In genomic region chr15:84525222-84525883, GRCm38 (mm10) we compare ENCODE assay signal across 18 mouse cellular contexts. TPM values are rescaled to one million over a fixed set of nuclear protein-coding genes. Genes with fewer than 3 reads are reported as not detected.
DNase-seq lines count a peak whose midpoint lies in the region; ATAC-seq and TF ChIP-seq lines count a peak whose summit lies in the region.
"Had no signal": no experiment of that assay in that cellular context is flagged by ENCODE, and none has a peak within 500 bp of the region (broad histone marks: within the 10 kb centered on the region; RNA-seq: fewer than 3 reads in every experiment).

No protein-coding gene starts in this region.

- DNase-seq in forebrain, embryonic 11.5 days (ENCODE audit: low spot score) = no peak
- DNase-seq in forebrain, postnatal 0 days = no peak
- DNase-seq in left cerebral cortex, postnatal 4 days = peak; percentile 24
- no peak for DNase-seq in left cerebral cortex, postnatal 36 days (ENCODE audit: low spot score in 2 of 2)
- no peak for DNase-seq in spleen, adult 2 months (ENCODE audit: low read depth in 1 of 2, low spot score in 2 of 2)
- no peak for DNase-seq in spleen, postnatal 10 days (ENCODE audit: low spot score in 2 of 2)
- DNase-seq in retina, postnatal 1 day = peak; percentile 93
- no peak for DNase-seq in kidney, adult 9 months
- DNase-seq: adrenal gland, adult 8-10 months; cerebellum, adult 9-10 months; gastrocnemius, adult 2 months; heart, postnatal 36 days; kidney, adult 11 months; kidney, postnatal 4 days had no signal

- no peak overlapping the region for H3K27ac ChIP-seq in forebrain, embryonic 11.5 days (ENCODE audit: low read depth, low read length)
- no peak overlapping the region for H3K27ac ChIP-seq in forebrain, postnatal 0 days (ENCODE audit: low read depth, low read length)
- H3K27ac ChIP-seq in spleen, adult 2 months (ENCODE audit: insufficient read depth, low read length) = no peak overlapping the region
- H3K27ac ChIP-seq: gastrocnemius, adult 2 months; limb, embryonic 15.5 days; liver, embryonic 15.5 days; macrophage had no signal

- WGBS in forebrain, embryonic 11.5 days = 52% methylated on average over 5 of the region's 5 CpGs
- WGBS in forebrain, postnatal 0 days = 46% methylated on average over 5 of the region's 5 CpGs
- 80% methylated on average over 5 of the region's 5 CpGs for WGBS in spleen, adult 2 months

- H3K36me3 ChIP-seq in forebrain, embryonic 11.5 days (ENCODE audit: control insufficient read depth, insufficient read depth, low read length) = no peaks in the 10 kb centered on the region
- H3K36me3 ChIP-seq in forebrain, postnatal 0 days (ENCODE audit: insufficient read depth) = no peaks in the 10 kb centered on the region
- H3K36me3 ChIP-seq in spleen, adult 2 months (ENCODE audit: control insufficient read depth, insufficient read depth, low read length) = no peaks in the 10 kb centered on the region
- H3K36me3 ChIP-seq: limb, embryonic 15.5 days; liver, embryonic 15.5 days had no signal

- ATAC-seq in forebrain, embryonic 11.5 days (replicated peaks; ENCODE audit: low FRiP score) = 0 out of 2 replicates have a peak, but pooled peaks have one; percentile 36
- ATAC-seq in forebrain, postnatal 0 days = no peak

- H3K4me1 ChIP-seq in forebrain, embryonic 11.5 days (replicated peaks; ENCODE audit: control insufficient read depth, insufficient read depth, low read length) = no peaks in the 10 kb centered on the region
- no peaks in the 10 kb centered on the region for H3K4me1 ChIP-seq in forebrain, postnatal 0 days (ENCODE audit: insufficient read depth)
- H3K4me1 ChIP-seq in spleen, adult 2 months (ENCODE audit: control insufficient read depth, insufficient read depth, insufficient read length) = no peaks in the 10 kb centered on the region
- H3K4me1 ChIP-seq: liver, embryonic 15.5 days had no signal

- no peak for TF ChIP-seq POLR2A in spleen, adult 2 months (IDR thresholded peaks at IDR 0.05; ENCODE audit: low read depth, low read length)

- no peak overlapping the region for H3K9ac ChIP-seq in forebrain, embryonic 11.5 days (ENCODE audit: low read length)
- no peak overlapping the region for H3K9ac ChIP-seq in forebrain, postnatal 0 days
- H3K9ac ChIP-seq: limb, embryonic 15.5 days; liver, embryonic 15.5 days had no signal

- no peaks in the 10 kb centered on the region for H3K27me3 ChIP-seq in forebrain, embryonic 11.5 days (ENCODE audit: control insufficient read depth, insufficient read depth, low read length)
- no peaks in the 10 kb centered on the region for H3K27me3 ChIP-seq in forebrain, postnatal 0 days (ENCODE audit: insufficient read depth, low read length)
- no peaks in the 10 kb centered on the region for H3K27me3 ChIP-seq in spleen, adult 2 months (ENCODE audit: control insufficient read depth, insufficient read depth, low read length)
- H3K27me3 ChIP-seq: limb, embryonic 15.5 days; liver, embryonic 15.5 days had no signal

- no peak for TF ChIP-seq CTCF in forebrain, postnatal 0 days (IDR thresholded peaks at IDR 0.05; ENCODE audit: low read depth)
- 0 out of 2 replicates have a peak, but pooled peaks have one; percentile 0 for TF ChIP-seq CTCF in spleen, adult 2 months (IDR thresholded peaks at IDR 0.05; ENCODE audit: extremely low read depth, insufficient read depth, insufficient read length, insufficient replicate concordance)

- no peaks in the 10 kb centered on the region for H3K9me3 ChIP-seq in forebrain, embryonic 11.5 days (ENCODE audit: control insufficient read depth, low read length)
- no peaks in the 10 kb centered on the region for H3K9me3 ChIP-seq in forebrain, postnatal 0 days (ENCODE audit: low read length)
- H3K9me3 ChIP-seq: limb, embryonic 15.5 days; liver, embryonic 15.5 days had no signal

- intact Hi-C loops in left cerebral cortex, postnatal 4 days (cut with DNase I) = no loop called here
- intact Hi-C loops in left cerebral cortex, postnatal 36 days (cut with DNase I) = loop anchor here (5.0 kb wide), 1 partner anchor 43 kb away; no protein-coding TSS in a partner anchor

- no peak overlapping the region for H3K4me3 ChIP-seq in forebrain, embryonic 11.5 days (ENCODE audit: low read depth, low read length)
- no peak overlapping the region for H3K4me3 ChIP-seq in forebrain, postnatal 0 days (ENCODE audit: low read depth, low read length)
- no peak overlapping the region for H3K4me3 ChIP-seq in spleen, adult 2 months (ENCODE audit: extremely low read depth, insufficient read depth, insufficient read length)
- H3K4me3 ChIP-seq: erythroblast, embryonic 14.5 days; gastrocnemius, adult 2 months; limb, embryonic 15.5 days; liver, embryonic 15.5 days had no signal

- H3K4me2 ChIP-seq in forebrain, embryonic 11.5 days (ENCODE audit: low read depth, low read length, severe bottlenecking) = no peak overlapping the region
- H3K4me2 ChIP-seq in forebrain, postnatal 0 days (ENCODE audit: low read depth) = no peak overlapping the region
- H3K4me2 ChIP-seq: limb, embryonic 15.5 days; liver, embryonic 15.5 days had no signal

RNA-seq across cellular contexts. Expression of gene Rtl6, which starts 32.3 kb away (rescaled TPM):
- polyA plus RNA-seq in forebrain, embryonic 11.5 days (2014; fragmentation: Nextera tagmentation; extraction: Ambion mirVana) = 30.0 and 30.9 TPM in 2 replicates
- 54.8 and 75.5 TPM in 2 replicates for total RNA-seq in forebrain, postnatal 0 days (2014; rRNA removed)
- 46.2 and 55.1 TPM in 2 replicates for polyA plus RNA-seq in forebrain, postnatal 0 days (2015; fragmentation: Nextera tagmentation; extraction: Ambion mirVana)
- 10 to 100 TPM; 63.2 to 69.6 TPM for total RNA-seq in left cerebral cortex, postnatal 4 days (2021)
- total RNA-seq in left cerebral cortex, postnatal 36 days (2021) = 10 to 100 TPM; 54.4 to 60.6 TPM
- 9.0 and 11.8 TPM in 2 replicates for polyA plus RNA-seq in spleen, adult 2 months (2012; rRNA removed)
- polyA plus RNA-seq: erythroblast, embryonic 14.5 days had no signal

Comparison
In these comparisons a context has a peak if more than half of its experiments do, and no peak if none do; other contexts are left out.
1. DNase-seq: peak in left cerebral cortex, postnatal 4 days (single experiment) and retina, postnatal 1 day (single experiment); none in forebrain, embryonic 11.5 days (single experiment), forebrain, postnatal 0 days (single experiment), left cerebral cortex, postnatal 36 days (0 of 2), spleen, adult 2 months (0 of 2), spleen, postnatal 10 days (0 of 2) and kidney, adult 9 months (single experiment).